Mouse (Mus musculus) skeletal muscle tissue, adult 2 months (tissue): ENCODE data around the gene Aifm2.
A peak's percentile ranks its signal among the peaks of the same experiment; 100 is the strongest.

Experiments used
- DNase-seq: peaks from one replicate; pipeline ENCODE4 v3.0.0-alpha.2; 2012; ENCODE audit warnings: low read depth, low spot score

Aifm2 gene

GRCm38 (mm10) chr10:61714771-61715461, at the start of gene Aifm2:
TSS of gene Aifm2 (plus strand) at chr10:61715263.
- DNase-seq, result peak; percentile 86

- DNase-seq, result no peak
Measured at GRCm38 (mm10) chr10:61665651-61666050, 49.4 kb upstream of the Aifm2 start.

- no peak for DNase-seq
Measured at GRCm38 (mm10) chr10:61669289-61669688, 45.8 kb upstream of the Aifm2 start.

GRCm38 (mm10) chr10:61669896-61670295, 45.2 kb upstream of the Aifm2 start:
- no peak for DNase-seq

GRCm38 (mm10) chr10:61670758-61671157, 44.3 kb upstream of the Aifm2 start:
- no peak for DNase-seq

GRCm38 (mm10) chr10:61675935-61676334, 39.1 kb upstream of the Aifm2 start:
- no peak for DNase-seq

GRCm38 (mm10) chr10:61679545-61679944, 35.5 kb upstream of the Aifm2 start:
- DNase-seq, result no peak

GRCm38 (mm10) chr10:61680015-61680913, 34.8 kb upstream of the Aifm2 start, which contains the start of gene Sar1a:
TSS of gene Sar1a (plus strand) at chr10:61680299.
- DNase-seq, result peak; percentile 98

GRCm38 (mm10) chr10:61689405-61689804, 25.7 kb upstream of the Aifm2 start:
- DNase-seq, result peak; percentile 62

GRCm38 (mm10) chr10:61693563-61693962, 21.5 kb upstream of the Aifm2 start:
- no peak for DNase-seq

- peak; percentile 93 for DNase-seq
Measured at GRCm38 (mm10) chr10:61694870-61695670, 20.0 kb upstream of the Aifm2 start, which contains the start of gene Tysnd1. TSS of gene Tysnd1 (plus strand) at chr10:61695514.

GRCm38 (mm10) chr10:61695703-61696559, 19.1 kb upstream of the Aifm2 start:
- DNase-seq, result no peak

- no peak for DNase-seq
Measured at GRCm38 (mm10) chr10:61696560-61696823, 18.6 kb upstream of the Aifm2 start.

GRCm38 (mm10) chr10:61697028-61697427, 18.0 kb upstream of the Aifm2 start:
- no peak for DNase-seq

- DNase-seq, result no peak
Measured at GRCm38 (mm10) chr10:61704663-61705062, 10.4 kb upstream of the Aifm2 start.

GRCm38 (mm10) chr10:61706412-61707375, 8.4 kb upstream of the Aifm2 start:
- no peak for DNase-seq

- DNase-seq, result no peak
Measured at GRCm38 (mm10) chr10:61713601-61714000, 1.5 kb upstream of the Aifm2 start.

- no peak for DNase-seq
Measured at GRCm38 (mm10) chr10:61714146-61714545, 917 bp upstream of the Aifm2 start.

GRCm38 (mm10) chr10:61715462-61715837, 387 bp downstream of the Aifm2 start:
- no peak for DNase-seq
